Mouse (Mus musculus): ENCODE results near the gene Afap1l2. TPM values are rescaled to one million over a fixed set of nuclear protein-coding genes. Genes with fewer than 3 reads are reported as not detected.

The Afap1l2 gene
- total and polyA plus RNA-seq, 3 experiments, result 0.17 to 3.1 (median 0.44) TPM

DNA sequence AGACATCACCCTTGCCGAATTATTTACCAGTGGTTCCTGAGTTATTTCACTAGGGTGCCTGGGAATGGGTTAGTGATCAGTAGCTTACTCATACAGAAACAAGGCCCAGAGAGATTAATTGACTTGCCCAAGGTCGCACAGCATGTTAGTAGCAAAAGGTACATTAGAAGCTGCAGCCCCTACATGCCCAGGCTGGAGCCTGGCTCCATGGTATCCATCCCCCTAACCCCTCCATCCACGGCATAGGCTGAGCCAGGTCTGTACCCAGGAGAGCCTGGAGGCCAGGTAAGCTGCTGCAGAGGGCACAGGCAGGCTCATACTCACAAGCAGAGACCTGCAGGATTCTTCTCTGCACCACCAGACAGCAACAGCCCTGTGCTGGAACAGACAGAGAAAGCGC lies 6.1 kb downstream of the Afap1l2 start:
- Histone ChIP-seq H3K4me3 (replicated peaks in 1 of 3; ENCODE audit: low read depth in 2 of 3, low read length in 2 of 3, poor library complexity in 1 of 3) (no peak overlapping the region), H3K36me3 (replicated peaks in 1 of 2; ENCODE audit: control insufficient read depth in 1 of 2, insufficient read depth in 1 of 2, low read length in 1 of 2) (no peaks in the 10 kb centered on the region), H3K9ac (ENCODE audit: insufficient read depth, low read depth) (no peak overlapping the region), H3K4me1 (ENCODE audit: control insufficient read depth in 1 of 2, insufficient read depth in 2 of 2) (peaks cover 4 to 9% of the 10 kb centered on the region in 2 experiments; a peak in 2 of 4 replicates), H3K79me2 (replicated peaks; ENCODE audit: control insufficient read depth, extremely low read depth, insufficient read depth, poor library complexity, severe bottlenecking) (no peaks in the 10 kb centered on the region), H3K27ac (ENCODE audit: insufficient read depth, low read depth) (no peak overlapping the region), H3K4me2 (ENCODE audit: insufficient read depth, low read depth, poor library complexity, severe bottlenecking) (no peak overlapping the region), H3K9me3 (replicated peaks; ENCODE audit: low read length) (no peaks in the 10 kb centered on the region), H3K27me3 (replicated peaks) (peaks cover 1% of the 10 kb centered on the region)
- dilution Hi-C loops (cut with MboI; ENCODE audit: extremely low pct_ligation_motif_present, extremely low pct_unique_long_range_greater_than_20kb, low sequenced_read_pairs), result no loop called here
- in situ Hi-C loops (cut with MboI; ENCODE audit: low pct_ligation_motif_present, low pct_unique_long_range_greater_than_20kb, low sequenced_read_pairs), result no loop called here
- TF ChIP-seq POLR2AphosphoS2 (IDR thresholded peaks at IDR 0.05; ENCODE audit: low read depth, low read length), result no peak
- no peak for TF ChIP-seq HCFC1 (IDR thresholded peaks at IDR 0.05; ENCODE audit: low read depth, low read length)
- TF ChIP-seq TBP (conservative IDR thresholded peaks at IDR 0.05; ENCODE audit: low read depth, low read length), result no peak
- TF ChIP-seq MXI1 (IDR thresholded peaks at IDR 0.05; ENCODE audit: low read depth, low read length), result no peak
- TF ChIP-seq TCF12 (IDR thresholded peaks at IDR 0.05; ENCODE audit: low read depth, low read length), result no peak
- TF ChIP-seq UBTF (IDR thresholded peaks at IDR 0.05; ENCODE audit: low read depth, low read length), result no peak
- TF ChIP-seq CTCF (conservative IDR thresholded peaks at IDR 0.05 in 1 of 2, IDR thresholded peaks at IDR 0.05 in 1 of 2; ENCODE audit: low read depth in 2 of 2, low read length in 2 of 2), result no peak
- no peak for DNase-seq (ENCODE audit: extremely low read depth)

DNA sequence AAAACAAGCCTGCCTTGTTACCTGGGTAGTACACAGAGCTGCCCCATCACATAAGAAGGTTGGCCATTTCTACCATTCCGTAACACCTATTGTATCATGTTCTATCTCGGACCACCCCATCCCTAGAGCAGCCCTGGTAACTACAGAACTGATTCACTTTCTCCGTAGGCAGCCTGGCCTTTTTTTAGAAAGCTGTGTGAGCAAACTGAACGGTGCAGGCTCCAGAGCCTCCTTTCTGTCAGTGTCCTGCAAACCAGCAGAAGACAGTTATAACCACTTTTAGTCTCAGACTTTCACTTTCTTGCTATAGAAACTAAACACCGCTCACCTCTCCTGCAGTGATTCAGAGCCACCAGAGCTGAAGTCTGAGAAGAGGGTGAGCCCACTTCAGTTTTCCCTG lies 7.4 kb downstream of the Afap1l2 start:
- in situ Hi-C loops (cut with MboI; ENCODE audit: low pct_ligation_motif_present, low pct_unique_long_range_greater_than_20kb, low sequenced_read_pairs) (no loop called here), dilution Hi-C loops (cut with MboI; ENCODE audit: extremely low pct_ligation_motif_present, extremely low pct_unique_long_range_greater_than_20kb, low sequenced_read_pairs) (no loop called here)
- no peak for TF ChIP-seq MAX (IDR thresholded peaks at IDR 0.05; ENCODE audit: low read length)
- no peak for TF ChIP-seq TCF12 (IDR thresholded peaks at IDR 0.05; ENCODE audit: low read depth, low read length)
- TF ChIP-seq POLR2A (IDR thresholded peaks at IDR 0.05; ENCODE audit: low read depth, low read length), result no peak
- no peak for TF ChIP-seq MYC (IDR thresholded peaks at IDR 0.05; ENCODE audit: low read depth, low read length)
- no peak for TF ChIP-seq ZNF384 (IDR thresholded peaks at IDR 0.05; ENCODE audit: low read depth, low read length)

DNA sequence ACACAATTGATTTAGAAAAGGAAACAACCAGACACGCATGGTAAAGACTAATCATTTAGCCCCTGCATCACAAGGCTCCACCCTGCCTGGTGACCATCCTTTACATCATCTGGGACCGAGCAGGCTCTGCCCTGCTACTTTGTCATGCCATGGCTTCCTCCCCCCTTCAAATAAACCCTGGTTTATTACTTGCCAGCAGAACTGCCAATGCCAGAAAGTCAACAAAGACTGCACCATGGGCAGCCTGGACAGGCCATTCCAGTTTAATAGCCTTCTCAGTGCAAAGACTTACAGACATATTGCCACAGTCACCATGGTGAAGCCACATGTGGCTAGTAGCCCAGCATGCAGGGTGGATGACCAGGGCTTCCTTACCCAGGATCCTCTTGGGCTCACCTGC lies 8.2 kb downstream of the Afap1l2 start:
- Histone ChIP-seq H3K27ac (ENCODE audit: insufficient read depth, low read depth) (no peak overlapping the region), H3K4me1 (ENCODE audit: control insufficient read depth in 1 of 2, insufficient read depth in 2 of 2) (peaks cover 4 to 9% of the 10 kb centered on the region in 2 experiments; a peak in 2 of 4 replicates), H3K4me2 (ENCODE audit: insufficient read depth, low read depth, poor library complexity, severe bottlenecking) (no peak overlapping the region), H3K36me3 (replicated peaks in 1 of 2; ENCODE audit: control insufficient read depth in 1 of 2, insufficient read depth in 1 of 2, low read length in 1 of 2) (no peaks in the 10 kb centered on the region), H3K9me3 (replicated peaks; ENCODE audit: low read length) (no peaks in the 10 kb centered on the region), H3K9ac (ENCODE audit: insufficient read depth, low read depth) (no peak overlapping the region), H3K27me3 (replicated peaks) (no peaks in the 10 kb centered on the region), H3K4me3 (replicated peaks in 1 of 3; ENCODE audit: low read depth in 2 of 3, low read length in 2 of 3, poor library complexity in 1 of 3) (no peak overlapping the region), H3K79me2 (replicated peaks; ENCODE audit: control insufficient read depth, extremely low read depth, insufficient read depth, poor library complexity, severe bottlenecking) (no peaks in the 10 kb centered on the region)
- dilution Hi-C loops (cut with MboI; ENCODE audit: extremely low pct_ligation_motif_present, extremely low pct_unique_long_range_greater_than_20kb, low sequenced_read_pairs), result no loop called here
- no peak for DNase-seq (ENCODE audit: extremely low read depth)
- no peak for TF ChIP-seq EP300 (IDR thresholded peaks at IDR 0.05; ENCODE audit: low read length)
- TF ChIP-seq MAFK (IDR thresholded peaks at IDR 0.05; ENCODE audit: insufficient replicate concordance, low read length), result no peak
- TF ChIP-seq MXI1 (IDR thresholded peaks at IDR 0.05; ENCODE audit: low read depth, low read length), result no peak
- no peak for TF ChIP-seq POLR2A (IDR thresholded peaks at IDR 0.05; ENCODE audit: low read depth, low read length)
- TF ChIP-seq CTCF (conservative IDR thresholded peaks at IDR 0.05 in 1 of 2, IDR thresholded peaks at IDR 0.05 in 1 of 2; ENCODE audit: low read depth in 2 of 2, low read length in 2 of 2), result no peak
- TF ChIP-seq TBP (conservative IDR thresholded peaks at IDR 0.05; ENCODE audit: low read depth, low read length), result no peak
- no peak for TF ChIP-seq SIN3A (IDR thresholded peaks at IDR 0.05; ENCODE audit: low read length)
- TF ChIP-seq JUND (conservative IDR thresholded peaks at IDR 0.05; ENCODE audit: low read depth, low read length), result no peak
- no peak for TF ChIP-seq SMC3 (IDR thresholded peaks at IDR 0.05; ENCODE audit: low read depth, low read length)
- TF ChIP-seq RCOR1 (conservative IDR thresholded peaks at IDR 0.05; ENCODE audit: low read depth, low read length), result no peak
- TF ChIP-seq ELF1 (IDR thresholded peaks at IDR 0.05; ENCODE audit: low read depth, low read length), result no peak
- TF ChIP-seq USF2 (conservative IDR thresholded peaks at IDR 0.05; ENCODE audit: low read depth, low read length), result no peak
- no peak for TF ChIP-seq CHD1 (IDR thresholded peaks at IDR 0.05; ENCODE audit: low read depth, low read length)
- no peak for TF ChIP-seq GABPA (IDR thresholded peaks at IDR 0.05; ENCODE audit: insufficient replicate concordance, low read depth, low read length)
- no peak for TF ChIP-seq TCF12 (IDR thresholded peaks at IDR 0.05; ENCODE audit: low read depth, low read length)
- TF ChIP-seq RAD21 (IDR thresholded peaks at IDR 0.05; ENCODE audit: low read depth, low read length), result no peak
- no peak for TF ChIP-seq NRF1 (IDR thresholded peaks at IDR 0.05; ENCODE audit: low read depth, low read length)
- no peak for TF ChIP-seq POLR2AphosphoS2 (IDR thresholded peaks at IDR 0.05; ENCODE audit: low read depth, low read length)
- no peak for TF ChIP-seq BHLHE40 (IDR thresholded peaks at IDR 0.05; ENCODE audit: low read depth, low read length)
- in situ Hi-C loops (cut with MboI; ENCODE audit: low pct_ligation_motif_present, low pct_unique_long_range_greater_than_20kb, low sequenced_read_pairs), result no loop called here

More for the DNA sequence above, 7.4 kb downstream of the Afap1l2 start:
- no peak overlapping the region for H3K4me2 ChIP-seq (ENCODE audit: insufficient read depth, low read depth, poor library complexity, severe bottlenecking)
- H3K9ac ChIP-seq (ENCODE audit: insufficient read depth, low read depth), result no peak overlapping the region
- H3K9me3 ChIP-seq (replicated peaks; ENCODE audit: low read length), result no peaks in the 10 kb centered on the region
- H3K27me3 ChIP-seq (replicated peaks), result no peaks in the 10 kb centered on the region
- H3K36me3 ChIP-seq (replicated peaks in 1 of 2; ENCODE audit: control insufficient read depth in 1 of 2, insufficient read depth in 1 of 2, low read length in 1 of 2), result no peaks in the 10 kb centered on the region
- DNase-seq (ENCODE audit: extremely low read depth), result no peak
- no peak overlapping the region for H3K4me3 ChIP-seq (replicated peaks in 1 of 3; ENCODE audit: low read depth in 2 of 3, low read length in 2 of 3, poor library complexity in 1 of 3)
- H3K4me1 ChIP-seq (ENCODE audit: control insufficient read depth in 1 of 2, insufficient read depth in 2 of 2), result peaks cover 4 to 9% of the 10 kb centered on the region in 2 experiments; a peak in 2 of 4 replicates
- H3K79me2 ChIP-seq (replicated peaks; ENCODE audit: control insufficient read depth, extremely low read depth, insufficient read depth, poor library complexity, severe bottlenecking), result no peaks in the 10 kb centered on the region
- no peak overlapping the region for H3K27ac ChIP-seq (ENCODE audit: insufficient read depth, low read depth)
